Mouse (Mus musculus): ENCODE data around the gene Mgarp. TPM values are rescaled to one million over a fixed set of nuclear protein-coding genes. Genes with fewer than 3 reads are reported as not detected.
A peak's percentile ranks its signal among the peaks of the same experiment; 100 is the strongest.
"Not testable (repeated sequence)": the region's sequence is repeated elsewhere in the genome, so short reads cannot be mapped to it uniquely, and the experiment has no call there.

Gene Mgarp
- 2.6 and 4.6 TPM in 2 replicates for polyA plus RNA-seq (2014; fragmentation: Nextera tagmentation; extraction: Ambion mirVana)

DNA sequence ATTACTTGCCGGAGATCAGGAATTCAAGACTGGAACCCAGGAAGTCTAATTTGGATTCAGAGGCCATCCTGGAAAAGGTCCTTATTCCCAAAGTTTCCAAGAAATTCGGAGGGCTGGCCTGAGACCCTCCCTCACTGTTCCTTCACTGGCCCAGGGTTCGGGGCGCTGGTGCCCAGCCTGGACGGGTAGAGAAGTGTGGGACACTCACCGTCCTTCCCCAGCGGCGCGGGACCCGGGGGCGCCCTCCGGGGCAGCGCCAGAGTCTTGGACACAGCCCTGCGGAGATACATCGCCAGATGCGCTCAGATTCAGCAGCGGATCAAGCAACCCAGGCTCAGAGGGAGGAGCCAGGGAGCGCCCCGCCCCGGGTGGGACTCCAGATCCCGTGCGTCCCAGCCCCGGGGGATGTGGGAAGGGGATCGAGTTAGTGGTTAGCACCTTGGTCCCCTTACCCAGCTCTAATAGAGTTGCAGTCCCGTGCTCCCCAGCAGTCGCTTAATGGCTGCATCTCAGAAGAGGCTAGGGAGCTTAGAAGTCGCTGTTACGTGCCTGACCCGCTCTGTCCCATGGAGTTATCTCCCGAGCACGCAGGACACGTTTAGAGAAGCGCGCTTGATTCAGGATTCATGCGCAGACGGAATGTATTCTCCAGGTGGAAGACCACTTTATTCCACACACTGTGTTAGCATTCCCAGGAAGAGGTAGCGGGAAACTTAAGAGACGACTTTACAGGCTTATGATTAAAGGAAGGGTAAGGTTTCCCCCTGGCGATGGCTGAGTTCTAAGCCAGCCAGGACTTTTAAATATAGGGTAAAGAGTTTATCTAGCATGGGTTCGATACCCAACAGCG is at the start of gene Mgarp:
Mgarp (minus strand) TSS at position 520 of the 850 bp plus-strand sequence.
- 2% methylated on average over 41 of the region's 41 CpGs for WGBS
- H3K9ac ChIP-seq (replicated peaks; ENCODE audit: low read length): peak within 1 kb of the TSS; percentile 34
- no peaks in the 10 kb centered on the region for H3K4me1 ChIP-seq (ENCODE audit: control insufficient read depth, insufficient read depth, low read length)
- peak within 1 kb of the TSS; percentile 59 for H3K4me2 ChIP-seq (ENCODE audit: low read length)
- no peaks in the 10 kb centered on the region for H3K36me3 ChIP-seq (ENCODE audit: control insufficient read depth, insufficient read depth, low read length)
- H3K27ac ChIP-seq (replicated peaks; ENCODE audit: low read depth, low read length): no peak within 1 kb of the TSS
- ATAC-seq (ENCODE audit: low FRiP score, low TSS enrichment) (peak; percentile 76), DNase-seq (peak; percentile 74)
- peak within 1 kb of the TSS; percentile 37 for H3K4me3 ChIP-seq (replicated peaks; ENCODE audit: low read depth, low read length)
- H3K27me3 ChIP-seq (ENCODE audit: control insufficient read depth, insufficient read depth, low read length): peaks cover 17% of the 10 kb centered on the region
- no peaks in the 10 kb centered on the region for H3K9me3 ChIP-seq (ENCODE audit: control insufficient read depth, low read length)

DNA sequence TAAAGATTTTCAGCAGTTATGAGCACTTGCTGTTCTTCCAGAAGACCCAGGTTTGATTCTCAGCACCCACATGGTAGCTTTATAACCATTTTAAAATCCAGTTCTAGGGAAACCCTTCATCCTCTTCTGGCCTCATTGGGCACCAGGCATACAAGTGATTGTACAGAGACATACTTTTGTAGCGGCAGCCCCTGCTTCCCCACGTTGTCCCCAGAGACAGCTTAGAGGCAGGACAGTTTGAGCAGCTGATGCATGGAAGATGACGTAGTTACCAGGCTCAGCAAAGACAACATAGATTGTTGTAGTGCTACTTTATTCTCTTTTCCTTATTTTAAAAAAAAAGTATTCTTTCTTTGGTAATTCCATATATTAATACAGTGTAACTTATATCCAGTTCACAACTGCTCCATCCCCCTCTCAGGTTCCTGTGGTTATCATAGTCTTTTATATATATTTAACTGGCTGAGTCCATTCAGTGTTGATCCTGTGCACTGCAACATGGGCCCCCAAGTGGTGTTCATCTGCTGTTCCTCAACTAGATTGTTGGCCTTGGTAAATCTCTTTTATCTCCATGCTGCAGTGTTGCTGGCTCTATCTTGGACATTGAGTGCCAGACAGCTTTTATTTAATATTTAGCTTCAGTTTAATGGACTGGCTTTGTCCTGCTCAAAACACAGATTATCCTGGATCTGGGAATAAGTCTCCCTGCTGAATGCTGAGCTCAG is 38.5 kb upstream of the Mgarp start:
- DNase-seq: no peak
- H3K27ac ChIP-seq (replicated peaks; ENCODE audit: low read depth, low read length): no peak overlapping the region
- H3K4me3 ChIP-seq (replicated peaks; ENCODE audit: low read depth, low read length): no peak overlapping the region
- H3K36me3 ChIP-seq (ENCODE audit: control insufficient read depth, insufficient read depth, low read length): peaks cover 11% of the 10 kb centered on the region
- no peak for ATAC-seq (ENCODE audit: low FRiP score, low TSS enrichment)
- H3K4me2 ChIP-seq (ENCODE audit: low read length): no peak overlapping the region
- H3K9ac ChIP-seq (replicated peaks; ENCODE audit: low read length): no peak overlapping the region
- H3K9me3 ChIP-seq (ENCODE audit: control insufficient read depth, low read length): no peaks in the 10 kb centered on the region
- WGBS: 75% methylated on average over 3 of the region's 3 CpGs
- H3K4me1 ChIP-seq (ENCODE audit: control insufficient read depth, insufficient read depth, low read length): no peaks in the 10 kb centered on the region
- H3K27me3 ChIP-seq (ENCODE audit: control insufficient read depth, insufficient read depth, low read length): no peaks in the 10 kb centered on the region

GRCm38 (mm10) chr3:51434364-51434763 is 37.8 kb upstream of the Mgarp start:
- not testable (repeated sequence) for H3K27ac ChIP-seq (replicated peaks; ENCODE audit: low read depth, low read length); H3K9me3 ChIP-seq (ENCODE audit: control insufficient read depth, low read length); H3K4me2 ChIP-seq (ENCODE audit: low read length); DNase-seq; H3K4me1 ChIP-seq (ENCODE audit: control insufficient read depth, insufficient read depth, low read length); ATAC-seq (ENCODE audit: low FRiP score, low TSS enrichment); H3K4me3 ChIP-seq (replicated peaks; ENCODE audit: low read depth, low read length); H3K9ac ChIP-seq (replicated peaks; ENCODE audit: low read length); H3K27me3 ChIP-seq (ENCODE audit: control insufficient read depth, insufficient read depth, low read length)
- H3K36me3 ChIP-seq (ENCODE audit: control insufficient read depth, insufficient read depth, low read length): peaks cover 11% of the 10 kb centered on the region
- 87% methylated on average over 5 of the region's 5 CpGs for WGBS

DNA sequence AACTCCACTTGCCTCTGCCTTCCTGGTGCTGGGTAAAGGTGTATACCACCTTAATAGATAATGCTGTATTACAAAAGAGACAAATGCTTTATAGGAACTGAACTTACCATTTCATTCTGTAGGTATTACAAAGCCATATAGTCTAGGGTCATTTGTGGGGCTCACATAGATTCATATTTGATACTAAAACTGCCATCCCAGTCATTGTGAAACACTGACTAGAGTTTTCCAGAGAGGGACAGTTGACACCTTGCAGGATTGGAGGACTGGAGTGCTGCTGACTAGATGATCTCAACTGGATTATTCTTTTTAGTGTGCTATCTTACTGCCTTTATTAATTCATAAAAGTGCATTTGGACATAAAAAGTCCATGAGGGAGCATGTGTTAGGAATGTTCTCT is 28.9 kb upstream of the Mgarp start:
- Histone ChIP-seq H3K9ac (replicated peaks; ENCODE audit: low read length) (no peak overlapping the region), H3K4me3 (replicated peaks; ENCODE audit: low read depth, low read length) (no peak overlapping the region), H3K9me3 (ENCODE audit: control insufficient read depth, low read length) (no peaks in the 10 kb centered on the region), H3K4me2 (ENCODE audit: low read length) (no peak overlapping the region), H3K27ac (replicated peaks; ENCODE audit: low read depth, low read length) (no peak overlapping the region), H3K36me3 (ENCODE audit: control insufficient read depth, insufficient read depth, low read length) (no peaks in the 10 kb centered on the region), H3K27me3 (ENCODE audit: control insufficient read depth, insufficient read depth, low read length) (no peaks in the 10 kb centered on the region), H3K4me1 (ENCODE audit: control insufficient read depth, insufficient read depth, low read length) (no peaks in the 10 kb centered on the region)
- no peak for DNase-seq
- no peak for ATAC-seq (ENCODE audit: low FRiP score, low TSS enrichment)

DNA sequence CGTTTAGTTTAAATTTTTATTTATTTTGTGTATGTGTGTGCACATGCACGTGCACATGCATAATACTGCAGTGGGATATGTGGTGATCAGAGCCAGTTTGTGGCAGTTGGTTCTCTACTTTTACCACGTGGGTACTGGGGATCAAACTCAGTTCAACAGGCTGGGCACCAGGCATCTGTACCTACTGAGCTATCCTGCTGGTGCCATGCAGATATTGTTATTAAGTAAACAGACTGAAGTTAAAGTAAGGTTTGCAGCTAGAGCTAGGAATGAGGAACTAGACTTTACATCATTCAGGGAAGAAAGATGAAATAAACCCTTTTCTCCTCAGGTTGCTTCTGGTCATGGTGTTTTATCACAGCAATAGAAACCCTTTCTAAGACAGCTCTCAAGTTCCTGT is 25.4 kb upstream of the Mgarp start:
- no peak for DNase-seq

DNA sequence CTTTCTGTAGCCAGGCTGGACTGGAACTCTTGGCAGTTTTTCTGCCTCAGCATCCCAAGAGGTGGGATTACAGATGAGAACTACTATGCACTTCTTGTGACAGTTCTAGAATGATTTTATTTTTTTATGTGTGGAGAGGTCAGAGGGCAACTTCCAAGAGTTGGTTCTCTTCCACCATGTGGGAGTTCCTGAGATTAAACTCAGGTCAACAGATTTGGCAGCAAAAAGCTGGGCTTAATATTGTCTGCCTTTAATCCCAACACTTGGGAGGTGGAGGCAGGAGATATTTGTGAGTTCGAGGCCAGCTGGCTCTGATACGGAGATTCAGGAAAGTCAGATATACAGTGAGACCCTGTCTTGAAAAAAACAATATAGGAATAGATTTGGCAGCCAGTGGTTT is 21.4 kb upstream of the Mgarp start:
- WGBS: 70% methylated on average over 2 of the region's 2 CpGs
- Histone ChIP-seq H3K27me3 (ENCODE audit: control insufficient read depth, insufficient read depth, low read length) (no peaks in the 10 kb centered on the region), H3K4me3 (replicated peaks; ENCODE audit: low read depth, low read length) (peak overlapping the region; percentile 93), H3K4me1 (ENCODE audit: control insufficient read depth, insufficient read depth, low read length) (peaks cover 27% of the 10 kb centered on the region), H3K4me2 (ENCODE audit: low read length) (peak overlapping the region; percentile 85), H3K36me3 (ENCODE audit: control insufficient read depth, insufficient read depth, low read length) (no peaks in the 10 kb centered on the region), H3K9ac (replicated peaks; ENCODE audit: low read length) (no peak overlapping the region), H3K27ac (replicated peaks; ENCODE audit: low read depth, low read length) (no peak overlapping the region), H3K9me3 (ENCODE audit: control insufficient read depth, low read length) (no peaks in the 10 kb centered on the region)
- DNase-seq (no peak), ATAC-seq (ENCODE audit: low FRiP score, low TSS enrichment) (no peak)

More for the DNA sequence above, 25.4 kb upstream of the Mgarp start:
- H3K4me3 ChIP-seq (replicated peaks; ENCODE audit: low read depth, low read length): no peak overlapping the region
- H3K4me1 ChIP-seq (ENCODE audit: control insufficient read depth, insufficient read depth, low read length): peaks cover 20% of the 10 kb centered on the region
- no peak overlapping the region for H3K27ac ChIP-seq (replicated peaks; ENCODE audit: low read depth, low read length)
- no peak for ATAC-seq (ENCODE audit: low FRiP score, low TSS enrichment)
- H3K4me2 ChIP-seq (ENCODE audit: low read length): no peak overlapping the region
- H3K36me3 ChIP-seq (ENCODE audit: control insufficient read depth, insufficient read depth, low read length): no peaks in the 10 kb centered on the region
- H3K27me3 ChIP-seq (ENCODE audit: control insufficient read depth, insufficient read depth, low read length): no peaks in the 10 kb centered on the region
- H3K9ac ChIP-seq (replicated peaks; ENCODE audit: low read length): no peak overlapping the region
- 91% methylated on average over 3 of the region's 3 CpGs for WGBS
- H3K9me3 ChIP-seq (ENCODE audit: control insufficient read depth, low read length): no peaks in the 10 kb centered on the region

DNA sequence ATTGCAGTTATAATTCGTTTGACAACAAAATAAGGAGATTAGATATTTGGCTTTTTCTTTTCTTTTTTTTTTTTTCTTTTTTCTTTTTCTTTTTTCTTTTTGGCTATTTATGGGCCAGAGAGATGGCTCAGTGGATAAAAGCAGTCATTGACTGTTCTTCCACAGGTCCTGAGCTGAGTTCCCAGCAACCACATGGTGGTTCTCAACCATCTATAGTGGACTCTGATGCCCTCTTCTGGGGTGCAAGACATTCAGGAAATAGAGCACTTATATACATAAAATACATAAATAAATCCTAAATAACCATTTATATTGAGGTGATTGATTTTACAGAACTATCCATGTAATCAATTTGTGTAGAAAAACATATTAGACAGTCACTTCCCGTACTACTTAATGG is 20.9 kb upstream of the Mgarp start:
- Histone ChIP-seq H3K27me3 (ENCODE audit: control insufficient read depth, insufficient read depth, low read length) (no peaks in the 10 kb centered on the region), H3K9ac (replicated peaks; ENCODE audit: low read length) (no peak overlapping the region; the same call in 1 of the 2 replicates), H3K4me3 (replicated peaks; ENCODE audit: low read depth, low read length) (peak overlapping the region; percentile 93), H3K4me1 (ENCODE audit: control insufficient read depth, insufficient read depth, low read length) (peaks cover 27% of the 10 kb centered on the region), H3K9me3 (ENCODE audit: control insufficient read depth, low read length) (no peaks in the 10 kb centered on the region), H3K36me3 (ENCODE audit: control insufficient read depth, insufficient read depth, low read length) (no peaks in the 10 kb centered on the region), H3K27ac (replicated peaks; ENCODE audit: low read depth, low read length) (no peak overlapping the region), H3K4me2 (ENCODE audit: low read length) (peak overlapping the region; percentile 85)
- ATAC-seq (ENCODE audit: low FRiP score, low TSS enrichment): no peak
- DNase-seq: no peak
- WGBS: 53% methylated on average over 2 of the region's 2 CpGs

GRCm38 (mm10) chr3:51417135-51417458 is 20.6 kb upstream of the Mgarp start:
- Histone ChIP-seq H3K9ac (replicated peaks; ENCODE audit: low read length) (peak overlapping the region; percentile 89), H3K4me2 (ENCODE audit: low read length) (peak overlapping the region; percentile 85), H3K9me3 (ENCODE audit: control insufficient read depth, low read length) (no peaks in the 10 kb centered on the region), H3K27ac (replicated peaks; ENCODE audit: low read depth, low read length) (no peak overlapping the region), H3K4me3 (replicated peaks; ENCODE audit: low read depth, low read length) (peak overlapping the region; percentile 93), H3K27me3 (ENCODE audit: control insufficient read depth, insufficient read depth, low read length) (no peaks in the 10 kb centered on the region), H3K36me3 (ENCODE audit: control insufficient read depth, insufficient read depth, low read length) (no peaks in the 10 kb centered on the region), H3K4me1 (ENCODE audit: control insufficient read depth, insufficient read depth, low read length) (peaks cover 27% of the 10 kb centered on the region)
- WGBS: 10% methylated on average over 8 of the region's 8 CpGs
- no peak for ATAC-seq (ENCODE audit: low FRiP score, low TSS enrichment)
- no peak for DNase-seq
